Mouse (Mus musculus): ENCODE results near the gene Asrgl1. TPM values are rescaled to one million over a fixed set of nuclear protein-coding genes. Genes with fewer than 3 reads are reported as not detected.
A peak's percentile ranks its signal among the peaks of the same experiment; 100 is the strongest.

The Asrgl1 gene
- polyA plus RNA-seq, 1 experiment = 3.3 TPM

- Histone ChIP-seq H3K4me3 (ENCODE audit: insufficient read depth, low read length) (no peak overlapping the region), H3K4me1 (ENCODE audit: control insufficient read depth, insufficient read depth, low read length) (0 out of 2 replicates have a peak, but pooled peaks cover 11% of the 10 kb centered on the region), H3K27ac (ENCODE audit: insufficient read depth, low read length) (peak overlapping the region; percentile 74)
- TF ChIP-seq POLR2A (IDR thresholded peaks at IDR 0.05; ENCODE audit: low read depth, low read length) (no peak), CTCF (IDR thresholded peaks at IDR 0.05; ENCODE audit: borderline replicate concordance, insufficient read depth, low read length) (no peak)
Measured at GRCm38 (mm10) chr19:9106096-9106495, 29.3 kb downstream of the Asrgl1 start.

- no peak overlapping the region for H3K4me3 ChIP-seq (ENCODE audit: insufficient read depth, low read length)
- H3K27ac ChIP-seq (ENCODE audit: insufficient read depth, low read length) = peak overlapping the region; percentile 74
- 0 out of 2 replicates have a peak, but pooled peaks cover 11% of the 10 kb centered on the region for H3K4me1 ChIP-seq (ENCODE audit: control insufficient read depth, insufficient read depth, low read length)
- TF ChIP-seq POLR2A (IDR thresholded peaks at IDR 0.05; ENCODE audit: low read depth, low read length) (no peak), CTCF (IDR thresholded peaks at IDR 0.05; ENCODE audit: borderline replicate concordance, insufficient read depth, low read length) (no peak)
Measured at GRCm38 (mm10) chr19:9105101-9105685, 30.2 kb downstream of the Asrgl1 start.

DNA sequence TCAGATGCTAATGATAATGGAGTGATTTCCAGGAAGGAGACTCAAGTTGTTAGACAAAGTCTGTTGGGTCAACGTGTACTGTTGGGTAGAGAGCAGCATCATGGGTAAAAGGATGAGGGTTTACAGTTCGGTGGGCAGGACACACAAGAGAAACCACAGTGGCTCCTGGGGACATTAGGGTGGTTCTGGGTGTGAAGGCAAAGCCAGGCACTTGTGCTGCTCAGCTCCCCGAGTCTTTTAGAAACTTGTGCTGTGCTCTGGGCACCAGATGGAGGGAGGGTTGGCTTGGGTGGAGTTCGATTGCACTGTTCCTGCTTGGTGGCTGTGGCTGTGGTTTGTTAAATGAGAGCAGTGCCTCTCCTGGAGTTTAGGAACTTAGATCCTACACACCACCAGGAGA is 31.4 kb downstream of the Asrgl1 start:
- H3K27ac ChIP-seq (ENCODE audit: insufficient read depth, low read length) = no peak overlapping the region
- 0 out of 2 replicates have a peak, but pooled peaks cover 11% of the 10 kb centered on the region for H3K4me1 ChIP-seq (ENCODE audit: control insufficient read depth, insufficient read depth, low read length)
- TF ChIP-seq CTCF (IDR thresholded peaks at IDR 0.05; ENCODE audit: borderline replicate concordance, insufficient read depth, low read length) (no peak), POLR2A (IDR thresholded peaks at IDR 0.05; ENCODE audit: low read depth, low read length) (no peak)
- H3K4me3 ChIP-seq (ENCODE audit: insufficient read depth, low read length) = no peak overlapping the region

- Histone ChIP-seq H3K4me3 (ENCODE audit: insufficient read depth, low read length) (no peak overlapping the region), H3K4me1 (ENCODE audit: control insufficient read depth, insufficient read depth, low read length) (0 out of 2 replicates have a peak, but pooled peaks cover 5% of the 10 kb centered on the region), H3K27ac (ENCODE audit: insufficient read depth, low read length) (no peak overlapping the region)
- TF ChIP-seq POLR2A (IDR thresholded peaks at IDR 0.05; ENCODE audit: low read depth, low read length) (no peak), CTCF (IDR thresholded peaks at IDR 0.05; ENCODE audit: borderline replicate concordance, insufficient read depth, low read length) (no peak)
Measured at GRCm38 (mm10) chr19:9101062-9101457, 34.4 kb downstream of the Asrgl1 start.

GRCm38 (mm10) chr19:9100297-9101061 is 35.0 kb downstream of the Asrgl1 start:
- Histone ChIP-seq H3K4me1 (ENCODE audit: control insufficient read depth, insufficient read depth, low read length) (no peaks in the 10 kb centered on the region), H3K4me3 (ENCODE audit: insufficient read depth, low read length) (no peak overlapping the region), H3K27ac (ENCODE audit: insufficient read depth, low read length) (no peak overlapping the region)
- TF ChIP-seq POLR2A (IDR thresholded peaks at IDR 0.05; ENCODE audit: low read depth, low read length) = no peak
- no peak for TF ChIP-seq CTCF (IDR thresholded peaks at IDR 0.05; ENCODE audit: borderline replicate concordance, insufficient read depth, low read length)

DNA sequence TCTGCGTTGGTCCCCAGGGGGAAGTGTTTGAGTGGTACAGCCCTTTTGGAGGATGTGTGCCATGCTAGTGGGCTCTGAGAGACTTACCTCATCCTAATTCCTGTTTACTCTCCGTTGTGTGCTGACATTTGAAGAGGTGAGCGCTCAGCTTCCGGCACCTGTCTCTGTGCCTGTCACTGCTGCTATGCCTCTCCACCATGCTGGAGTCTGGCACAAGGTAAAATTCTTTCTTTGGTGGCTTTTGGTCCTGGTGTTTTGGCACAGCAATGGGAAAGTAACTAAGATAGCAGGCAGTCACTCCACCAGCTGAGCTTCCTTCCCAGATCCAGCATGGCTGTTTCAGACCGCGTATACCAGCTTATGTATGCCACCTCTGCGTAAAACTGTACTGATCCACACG is 35.7 kb downstream of the Asrgl1 start:
- Histone ChIP-seq H3K4me1 (ENCODE audit: control insufficient read depth, insufficient read depth, low read length) (no peaks in the 10 kb centered on the region), H3K27ac (ENCODE audit: insufficient read depth, low read length) (no peak overlapping the region), H3K4me3 (ENCODE audit: insufficient read depth, low read length) (no peak overlapping the region)
- TF ChIP-seq POLR2A (IDR thresholded peaks at IDR 0.05; ENCODE audit: low read depth, low read length) (no peak), CTCF (IDR thresholded peaks at IDR 0.05; ENCODE audit: borderline replicate concordance, insufficient read depth, low read length) (no peak)

- TF ChIP-seq POLR2A (IDR thresholded peaks at IDR 0.05; ENCODE audit: low read depth, low read length) (no peak), CTCF (IDR thresholded peaks at IDR 0.05; ENCODE audit: borderline replicate concordance, insufficient read depth, low read length) (no peak)
- no peak overlapping the region for H3K27ac ChIP-seq (ENCODE audit: insufficient read depth, low read length)
- H3K4me3 ChIP-seq (ENCODE audit: insufficient read depth, low read length) = no peak overlapping the region
- H3K4me1 ChIP-seq (ENCODE audit: control insufficient read depth, insufficient read depth, low read length) = no peaks in the 10 kb centered on the region
Measured at GRCm38 (mm10) chr19:9097441-9097840, 38.0 kb downstream of the Asrgl1 start.

GRCm38 (mm10) chr19:9095111-9095510 is 40.3 kb downstream of the Asrgl1 start:
- no peak overlapping the region for H3K27ac ChIP-seq (ENCODE audit: insufficient read depth, low read length)
- H3K4me3 ChIP-seq (ENCODE audit: insufficient read depth, low read length) = no peak overlapping the region
- no peaks in the 10 kb centered on the region for H3K4me1 ChIP-seq (ENCODE audit: control insufficient read depth, insufficient read depth, low read length)
- TF ChIP-seq CTCF (IDR thresholded peaks at IDR 0.05; ENCODE audit: borderline replicate concordance, insufficient read depth, low read length) = no peak
- no peak for TF ChIP-seq POLR2A (IDR thresholded peaks at IDR 0.05; ENCODE audit: low read depth, low read length)

DNA sequence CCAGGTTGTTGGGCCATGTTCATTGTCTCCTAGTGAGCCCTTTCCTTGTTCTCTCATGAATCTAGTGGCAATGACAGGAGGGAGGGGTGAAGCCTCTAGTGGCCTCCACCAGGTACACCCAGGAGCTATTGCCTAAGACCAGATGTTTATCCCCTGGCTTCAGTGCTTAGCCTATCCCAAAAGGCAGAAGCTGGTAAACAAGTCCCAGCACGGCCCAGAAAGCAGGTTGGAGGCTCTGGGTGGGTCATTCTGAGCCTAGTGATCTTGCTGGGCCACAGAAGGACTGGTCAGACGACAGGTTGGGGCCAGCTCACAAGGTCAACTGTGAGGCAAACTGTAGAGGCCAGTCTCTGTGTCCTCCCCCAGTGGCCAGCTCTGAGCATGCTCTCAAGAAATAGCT is 44.7 kb downstream of the Asrgl1 start:
- TF ChIP-seq POLR2A (IDR thresholded peaks at IDR 0.05; ENCODE audit: low read depth, low read length) = no peak
- TF ChIP-seq CTCF (IDR thresholded peaks at IDR 0.05; ENCODE audit: borderline replicate concordance, insufficient read depth, low read length) = no peak
- Histone ChIP-seq H3K4me3 (ENCODE audit: insufficient read depth, low read length) (no peak overlapping the region), H3K4me1 (ENCODE audit: control insufficient read depth, insufficient read depth, low read length) (no peaks in the 10 kb centered on the region), H3K27ac (ENCODE audit: insufficient read depth, low read length) (no peak overlapping the region)

GRCm38 (mm10) chr19:9090191-9090590 is 45.2 kb downstream of the Asrgl1 start:
- H3K4me3 ChIP-seq (ENCODE audit: insufficient read depth, low read length) = no peak overlapping the region
- H3K4me1 ChIP-seq (ENCODE audit: control insufficient read depth, insufficient read depth, low read length) = no peaks in the 10 kb centered on the region
- no peak overlapping the region for H3K27ac ChIP-seq (ENCODE audit: insufficient read depth, low read length)
- no peak for TF ChIP-seq CTCF (IDR thresholded peaks at IDR 0.05; ENCODE audit: borderline replicate concordance, insufficient read depth, low read length)
- no peak for TF ChIP-seq POLR2A (IDR thresholded peaks at IDR 0.05; ENCODE audit: low read depth, low read length)
